Mouse (Mus musculus) spleen, adult 2 months (tissue): Measurements from ENCODE around the gene Ednra.

ENCODE experiments used
- CTCF ChIP-seq: fragments of 200-500 bp; IDR thresholded peaks from 2 replicates; pipeline ENCODE4 v1.5.1; 2011; ENCODE audit warnings: mild to moderate bottlenecking, inconsistent platforms; ENCODE audit not compliant: insufficient read depth, insufficient read length, insufficient replicate concordance; ENCODE audit errors: extremely low read depth
- POLR2A ChIP-seq: fragments of 200-500 bp; IDR thresholded peaks from 2 replicates; pipeline ENCODE4 v1.6.1; 2011; ENCODE audit warnings: low read depth, low read length, inconsistent platforms

GRCm38 (mm10) chr8:77695486-77696058, 28.7 kb downstream of the Ednra start:
- TF ChIP-seq POLR2A = no peak
- TF ChIP-seq CTCF = no peak
